Mouse (Mus musculus): Measurements from ENCODE around the gene Arhgef10l.
"Not testable (repeated sequence)": the region's sequence is repeated elsewhere in the genome, so short reads cannot be mapped to it uniquely, and the experiment has no call there.

The Arhgef10l gene

DNA sequence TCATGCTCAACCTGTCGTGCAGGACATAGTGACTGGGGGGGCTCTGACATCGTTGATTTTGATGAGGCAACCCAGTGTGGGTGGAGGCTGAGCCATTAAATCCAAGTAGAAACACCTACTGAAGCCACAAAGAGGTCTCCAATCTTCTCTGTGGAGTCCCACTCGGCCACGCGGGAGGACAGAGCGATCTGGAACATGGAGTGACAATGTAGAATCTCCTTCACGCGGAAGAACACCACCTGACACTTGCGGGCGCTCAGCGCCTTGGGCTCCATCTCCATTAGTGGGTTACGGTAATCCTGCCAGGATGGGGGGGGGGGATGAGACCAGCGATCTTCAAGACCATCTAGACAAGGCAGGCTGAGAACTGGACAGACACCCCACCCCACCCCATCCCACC lies 86.7 kb downstream of the Arhgef10l start:
- DNase-seq (ENCODE audit: low spot score in 2 of 2), result no peak

DNA sequence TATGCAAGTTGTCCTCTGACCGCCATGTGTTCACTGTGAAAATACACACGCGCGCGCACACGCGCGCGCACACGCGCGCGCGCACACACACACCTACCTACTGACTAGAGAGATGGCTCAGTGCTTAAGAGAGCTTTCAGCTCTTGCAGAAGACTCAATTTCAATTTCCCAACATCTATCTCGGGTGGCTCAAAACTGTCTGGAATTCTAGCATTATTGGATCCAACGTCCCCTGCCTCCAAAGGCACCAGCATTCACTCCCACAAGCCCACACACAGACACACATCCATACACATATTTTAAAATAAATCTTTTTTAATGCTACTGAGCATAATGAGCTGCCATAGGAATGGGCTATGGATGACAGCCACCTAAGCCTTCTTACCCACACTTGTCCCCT lies 89.2 kb downstream of the Arhgef10l start:
- DNase-seq (ENCODE audit: low spot score in 2 of 2), result no peak

DNA sequence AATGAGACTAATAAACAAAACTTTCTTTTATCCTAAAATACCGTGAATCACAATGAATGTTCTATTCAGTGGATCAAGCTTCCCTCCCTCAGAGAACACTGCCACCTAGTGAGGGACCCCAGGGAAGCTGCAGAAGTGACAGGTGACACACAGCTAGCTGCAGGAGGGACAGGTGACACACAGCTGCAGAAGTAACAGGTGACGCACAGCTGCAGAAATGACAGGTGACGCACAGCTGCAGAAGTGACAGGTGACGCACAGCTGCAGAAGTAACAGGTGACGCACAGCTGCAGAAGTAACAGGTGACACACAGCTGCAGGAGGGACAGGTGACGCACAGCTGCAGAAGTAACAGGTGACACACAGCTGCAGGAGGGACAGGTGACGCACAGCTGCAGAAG lies 90.9 kb downstream of the Arhgef10l start:
- not testable (repeated sequence) for DNase-seq (ENCODE audit: low spot score in 2 of 2)

DNA sequence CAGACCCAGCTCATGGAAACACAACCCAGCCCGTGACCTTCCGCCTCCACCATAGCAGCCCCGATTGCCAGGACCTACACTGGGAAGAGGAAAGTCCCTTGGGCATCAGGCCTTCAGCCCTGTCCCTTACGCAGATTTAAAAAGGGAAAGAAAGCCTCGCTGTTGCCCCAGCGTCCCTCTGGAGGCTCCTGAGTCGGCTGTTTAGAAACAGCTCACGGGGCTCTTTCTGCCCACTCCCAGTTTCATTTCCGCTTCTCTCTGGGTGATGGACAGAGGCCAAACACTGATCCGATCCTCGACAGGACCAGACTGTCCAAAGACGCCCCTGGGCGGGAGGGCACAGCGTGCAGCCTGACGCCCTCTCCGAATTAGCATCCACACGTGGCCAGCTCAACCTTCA lies 93.4 kb downstream of the Arhgef10l start:
- peak in 1 of 2 experiments; percentile 19 for DNase-seq (ENCODE audit: low spot score in 2 of 2)

DNA sequence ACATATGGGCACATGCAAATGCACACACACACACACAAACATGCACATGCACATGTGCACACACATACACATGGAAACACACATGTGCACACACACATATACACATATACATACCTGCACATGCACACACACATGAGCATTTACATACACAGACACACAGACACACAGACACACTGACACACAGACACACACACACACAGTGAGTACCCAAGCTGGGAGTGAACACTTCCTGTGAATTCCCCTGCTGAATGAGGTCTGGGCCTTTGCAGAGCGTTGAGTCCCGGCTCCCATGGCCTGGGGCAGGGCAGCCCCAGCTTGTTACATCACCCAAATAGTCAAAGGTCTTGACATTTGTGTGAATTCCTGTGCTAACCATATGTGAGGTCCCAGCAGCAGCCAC lies 96.4 kb downstream of the Arhgef10l start:
- DNase-seq (ENCODE audit: low spot score in 2 of 2), result no peak

DNA sequence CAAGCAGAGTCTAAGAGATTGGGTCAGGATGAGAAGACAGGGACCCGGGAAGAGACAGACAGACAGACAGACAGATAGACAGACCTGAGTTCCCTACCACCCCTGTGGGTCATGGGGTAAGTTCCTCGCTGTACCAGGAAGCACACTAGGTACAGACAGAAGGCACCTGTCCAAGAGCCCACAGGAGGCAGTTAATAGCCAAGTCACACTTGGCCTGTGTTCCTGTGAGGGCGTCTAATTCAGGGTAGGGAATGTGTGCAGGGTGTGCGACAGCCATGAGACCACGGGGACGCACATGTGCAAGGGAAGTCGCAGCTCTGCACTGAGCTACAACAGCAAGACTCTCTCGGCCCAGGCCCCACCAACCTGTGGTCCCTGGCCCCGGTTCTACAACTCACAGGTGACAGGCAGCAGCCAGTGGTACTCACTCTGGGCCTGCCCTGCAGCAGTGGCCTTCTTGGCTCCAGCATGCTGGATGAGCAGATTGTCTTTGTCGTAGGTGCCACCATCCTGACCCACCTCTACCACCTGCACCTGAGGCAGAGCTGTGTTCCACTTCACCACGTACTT lies 97.8 kb downstream of the Arhgef10l start:
- no peak for DNase-seq (ENCODE audit: low spot score in 2 of 2)

DNA sequence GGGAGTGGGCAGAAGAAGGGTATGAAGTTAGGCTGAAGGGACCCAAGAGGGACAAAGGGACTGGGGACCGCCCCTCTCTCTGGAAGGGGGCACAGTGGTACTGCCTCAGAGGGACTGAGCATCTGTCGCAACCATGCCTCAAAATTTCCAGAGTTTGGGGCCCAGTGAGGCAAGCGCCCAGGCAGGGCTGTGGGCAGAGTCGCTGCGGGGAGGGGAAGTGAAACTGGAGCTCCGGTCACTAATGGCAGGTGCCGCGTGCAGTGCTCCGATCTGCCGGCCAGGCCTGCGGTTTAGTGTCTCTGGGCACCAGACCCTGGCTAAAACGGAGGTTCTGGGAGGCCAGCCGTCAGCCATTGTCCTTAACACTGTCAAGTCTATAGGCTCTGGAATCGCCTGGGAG lies 99.0 kb downstream of the Arhgef10l start:
- peak in 1 of 2 experiments; percentile 22 for DNase-seq (ENCODE audit: low spot score in 2 of 2)

DNA sequence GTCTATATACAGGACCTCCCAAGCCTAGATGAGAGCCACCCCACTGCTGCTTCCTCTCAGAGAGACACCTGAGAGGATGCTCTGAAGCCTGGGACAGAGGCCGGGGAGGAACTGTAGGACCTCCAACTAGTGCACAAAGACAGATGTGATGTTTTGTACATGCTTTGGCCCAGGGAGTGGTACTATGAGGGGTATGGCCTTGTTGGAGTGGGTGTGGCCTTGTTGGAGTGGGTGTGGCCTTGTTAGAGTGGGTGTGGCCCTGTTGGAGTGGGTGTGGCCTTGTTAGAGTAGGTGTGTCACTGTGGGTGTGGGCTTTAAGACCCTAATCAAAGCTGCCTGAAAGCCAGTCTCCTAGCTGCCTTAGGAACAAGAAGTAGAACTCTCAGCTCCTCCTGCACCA lies 101.4 kb downstream of the Arhgef10l start:
- DNase-seq (ENCODE audit: low spot score in 2 of 2), result not testable (repeated sequence)

DNA sequence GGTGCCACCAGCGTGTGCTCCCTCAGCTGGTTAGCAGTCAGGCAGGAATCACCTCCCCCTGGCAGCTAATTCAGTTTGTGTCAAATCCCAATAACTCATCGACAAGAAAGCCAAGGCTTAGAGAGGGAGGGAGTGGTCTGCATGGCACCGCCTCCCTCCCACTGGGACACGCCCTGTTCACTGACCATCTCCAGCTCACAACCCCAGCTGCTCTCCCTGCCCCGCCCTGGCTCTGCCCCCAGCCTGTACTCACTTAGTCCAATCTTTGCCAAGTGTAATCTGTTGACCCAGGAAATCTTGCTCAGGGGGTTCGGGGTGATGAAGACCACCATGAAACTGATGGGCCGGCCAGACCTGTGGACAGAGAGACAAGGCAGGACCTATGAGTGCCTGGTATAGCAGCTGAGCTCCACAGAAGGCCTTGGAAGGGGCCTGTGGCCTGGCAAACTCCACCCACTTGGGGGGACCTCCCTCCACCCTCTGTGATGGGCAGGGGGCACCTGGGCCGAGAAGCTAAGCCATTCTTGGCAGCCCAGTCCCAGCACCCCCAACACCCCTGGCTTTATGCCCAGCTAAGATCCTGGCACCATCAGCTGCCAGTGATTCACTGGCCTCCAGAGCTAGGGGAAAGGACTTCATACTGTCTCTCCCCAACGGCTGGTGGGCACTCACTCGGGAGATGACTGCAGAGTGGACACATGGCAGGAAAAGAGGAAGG lies 103.2 kb downstream of the Arhgef10l start:
- peak; percentile 38 to 39 for DNase-seq (ENCODE audit: low spot score in 2 of 2)

DNA sequence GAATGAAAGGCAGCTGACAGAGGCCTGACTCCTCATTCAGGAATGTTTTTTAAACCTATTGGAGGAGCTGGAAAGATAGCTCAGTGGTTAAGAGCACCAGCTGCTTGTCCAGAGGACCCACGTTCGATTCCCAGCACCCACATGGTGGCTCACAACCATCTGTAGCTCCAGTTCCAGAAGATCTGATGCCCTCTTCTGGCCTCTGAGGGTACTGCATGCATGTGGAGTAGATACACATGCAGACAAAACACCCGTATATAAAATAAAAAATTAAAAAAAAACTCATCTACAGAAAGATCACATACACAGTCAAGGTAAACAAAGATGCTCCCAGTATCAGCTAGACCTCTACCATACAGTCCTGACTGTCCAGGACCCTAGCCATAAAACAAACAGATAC lies 104.1 kb downstream of the Arhgef10l start:
- no peak for DNase-seq (ENCODE audit: low spot score in 2 of 2)

DNA sequence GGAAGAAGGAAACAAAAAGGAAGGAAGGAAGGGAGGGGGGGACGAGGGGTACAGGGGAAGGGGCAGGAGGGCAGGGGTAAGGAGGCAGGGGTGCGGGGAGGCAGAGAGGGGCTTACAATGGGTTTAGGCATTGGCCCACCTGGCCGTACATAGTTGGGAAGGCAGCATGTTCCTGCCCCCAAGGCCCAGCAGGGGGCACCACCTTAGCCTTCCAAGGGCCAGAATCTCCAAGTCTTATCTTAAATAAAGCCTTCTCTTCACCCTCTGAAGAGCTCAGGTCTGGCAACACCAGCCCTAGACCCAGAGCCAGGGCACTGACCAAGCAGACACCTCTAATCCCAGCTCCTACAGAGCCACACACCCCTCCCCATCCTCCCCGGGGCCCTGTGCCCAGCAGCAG lies 106.0 kb downstream of the Arhgef10l start:
- no peak for DNase-seq (ENCODE audit: low spot score in 2 of 2)

DNA sequence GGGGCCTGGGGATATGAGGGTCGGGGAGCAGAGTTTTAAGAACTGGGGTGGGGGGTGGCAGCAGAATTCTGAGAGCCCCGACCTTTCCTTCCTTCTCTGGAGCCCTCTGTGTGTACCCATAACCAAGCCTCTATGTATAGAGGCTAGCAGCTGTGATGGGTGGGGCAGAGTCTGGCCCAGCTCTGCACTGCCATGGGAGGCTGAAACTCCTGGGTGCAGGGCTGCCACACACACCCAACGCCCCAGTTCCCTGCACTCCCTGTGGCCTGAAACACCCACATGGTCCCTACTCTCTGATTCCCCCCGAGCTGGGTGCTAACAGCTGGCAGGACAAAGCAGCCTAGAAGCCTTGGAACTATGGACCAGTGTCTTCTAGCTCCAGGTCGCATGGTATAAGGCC lies 107.6 kb downstream of the Arhgef10l start:
- no peak for DNase-seq (ENCODE audit: low spot score in 2 of 2)

DNA sequence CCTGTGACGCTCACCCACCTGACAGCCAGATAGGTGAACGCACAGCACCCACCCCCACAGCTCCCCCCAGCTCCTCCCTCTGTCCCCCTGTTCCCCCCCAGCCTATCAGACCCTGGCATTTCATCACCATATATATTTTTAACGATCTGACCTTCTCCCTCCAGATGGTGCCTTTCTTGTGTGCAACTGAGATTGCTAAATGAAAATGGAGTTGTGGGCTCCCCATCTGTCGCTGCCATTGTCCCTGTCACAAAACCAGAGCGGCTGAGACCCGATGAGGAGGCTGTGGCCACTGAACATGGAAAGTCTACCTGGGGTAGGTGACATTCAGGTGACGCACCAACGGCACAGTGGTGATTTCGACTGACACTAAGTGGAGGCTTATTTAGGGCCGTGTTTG lies 109.3 kb downstream of the Arhgef10l start:
- no peak for DNase-seq (ENCODE audit: low spot score in 2 of 2)

DNA sequence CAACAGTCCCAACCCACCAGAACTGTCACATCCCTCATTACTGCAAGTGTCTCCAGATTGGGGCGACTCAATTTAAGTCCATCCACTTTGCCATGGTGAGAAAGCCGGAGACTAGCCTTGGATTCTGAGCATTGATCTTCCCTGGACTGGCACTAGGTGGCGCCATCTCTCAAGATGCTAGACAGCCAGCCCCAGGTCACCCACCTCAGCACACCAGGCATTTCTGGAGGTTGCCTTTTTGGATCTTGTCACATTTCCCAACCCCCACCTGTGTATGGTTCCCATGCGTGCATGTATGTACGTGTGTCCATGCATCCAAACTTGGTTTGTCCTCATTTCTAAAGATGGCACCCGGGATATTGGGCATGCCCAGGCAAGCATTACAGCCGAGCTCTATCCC lies 110.5 kb downstream of the Arhgef10l start:
- DNase-seq (ENCODE audit: low spot score in 2 of 2), result peak in 1 of 2 experiments; percentile 47

DNA sequence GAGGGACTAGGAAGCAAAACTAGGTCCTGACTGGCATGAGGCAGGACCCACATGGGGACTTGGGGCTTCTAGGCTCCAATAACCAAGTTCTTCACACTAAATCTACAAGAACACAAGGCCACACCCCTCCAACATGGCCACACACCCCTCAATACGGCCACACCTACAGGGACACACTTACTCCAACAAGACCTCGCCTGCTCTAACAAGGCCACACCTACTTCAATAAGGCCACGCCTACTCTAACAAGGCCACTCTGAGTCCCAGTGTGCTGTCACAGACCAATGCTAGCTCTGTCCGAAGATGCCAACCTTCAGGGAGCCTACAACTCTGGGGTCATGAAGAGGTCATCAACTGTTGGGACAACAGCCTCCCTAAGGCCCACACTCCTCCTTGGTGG lies 111.3 kb downstream of the Arhgef10l start:
- no peak for DNase-seq (ENCODE audit: low spot score in 2 of 2)

DNA sequence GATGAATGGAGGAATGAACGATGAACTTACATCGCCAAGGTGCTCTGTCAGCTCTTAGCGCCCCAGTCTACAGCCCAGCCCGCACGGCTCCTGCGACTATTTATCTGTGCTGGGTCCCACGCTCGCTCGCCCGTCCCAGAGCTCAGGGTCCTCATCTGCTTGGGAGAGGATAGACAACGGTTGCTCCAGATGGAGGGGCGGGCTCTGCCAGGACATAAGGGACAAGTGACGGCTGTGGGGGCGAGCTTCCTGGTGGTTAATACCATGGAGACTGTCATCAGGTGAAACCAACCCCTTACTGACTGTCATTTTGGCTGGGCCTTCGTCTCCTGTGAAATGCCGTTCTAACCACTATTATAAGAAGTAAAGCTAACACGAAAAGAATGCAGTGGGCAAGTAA lies 114.0 kb downstream of the Arhgef10l start:
- no peak for DNase-seq (ENCODE audit: low spot score in 2 of 2)

DNA sequence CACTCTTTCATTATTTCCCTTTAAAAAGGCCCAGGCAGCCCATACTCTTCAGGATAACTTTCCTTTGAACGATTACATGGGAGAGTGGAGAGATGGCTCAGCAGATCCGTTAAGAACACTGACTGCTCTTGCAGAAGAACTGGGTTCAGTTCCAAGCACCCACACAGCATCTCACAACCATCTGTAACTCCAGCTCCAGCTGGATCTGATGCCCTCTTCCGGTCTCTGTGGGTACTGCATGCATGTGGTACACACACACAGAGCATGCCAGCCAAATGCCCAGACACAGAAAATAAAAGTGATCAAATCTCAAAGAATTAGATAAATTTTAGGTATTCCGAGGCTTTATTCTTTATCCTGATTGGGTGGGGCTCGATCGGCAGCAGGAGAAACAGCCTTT lies 115.1 kb downstream of the Arhgef10l start:
- no peak for DNase-seq (ENCODE audit: low spot score in 2 of 2)

DNA sequence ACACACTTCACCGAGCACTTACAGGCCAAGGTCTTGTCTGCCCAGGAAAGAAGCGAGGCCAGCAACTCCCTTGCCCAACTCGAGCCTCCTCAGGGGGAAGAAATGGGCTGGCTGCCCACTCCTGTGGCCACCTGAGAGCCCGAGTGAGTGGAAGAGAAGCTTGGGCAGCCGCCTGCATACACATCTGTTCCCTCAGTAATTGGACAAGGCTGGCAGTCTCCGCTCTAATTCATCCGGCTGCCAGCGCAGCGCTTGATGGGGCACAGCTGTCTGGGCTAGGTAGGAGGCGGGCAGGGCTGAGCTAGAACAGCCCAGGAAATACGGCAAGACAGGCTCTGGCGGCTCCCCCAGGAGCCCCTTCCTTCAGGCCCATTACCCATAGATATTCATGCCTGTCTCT lies 115.8 kb downstream of the Arhgef10l start:
- peak in 1 of 2 experiments; percentile 33 for DNase-seq (ENCODE audit: low spot score in 2 of 2)

DNA sequence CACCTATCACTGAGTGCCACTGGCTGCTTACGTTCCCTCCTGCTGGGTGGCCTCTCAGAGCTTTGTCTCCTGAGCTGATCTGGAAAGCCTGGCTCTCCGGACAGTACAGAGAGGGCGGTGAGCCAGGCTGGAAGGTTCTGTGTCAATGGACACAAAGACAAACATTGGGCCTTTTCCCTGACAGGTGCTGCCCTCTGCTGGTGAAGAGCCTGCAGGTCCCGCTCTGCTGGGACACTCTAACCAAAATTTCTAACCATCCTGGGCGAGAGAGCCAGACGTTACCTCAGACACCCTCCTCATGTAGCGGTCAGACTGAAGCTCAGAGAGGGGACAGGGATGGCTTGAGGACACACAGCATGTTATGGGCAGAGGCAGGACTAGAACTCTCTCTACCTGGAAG lies 118.3 kb downstream of the Arhgef10l start:
- peak; percentile 61 to 62 for DNase-seq (ENCODE audit: low spot score in 2 of 2)

DNA sequence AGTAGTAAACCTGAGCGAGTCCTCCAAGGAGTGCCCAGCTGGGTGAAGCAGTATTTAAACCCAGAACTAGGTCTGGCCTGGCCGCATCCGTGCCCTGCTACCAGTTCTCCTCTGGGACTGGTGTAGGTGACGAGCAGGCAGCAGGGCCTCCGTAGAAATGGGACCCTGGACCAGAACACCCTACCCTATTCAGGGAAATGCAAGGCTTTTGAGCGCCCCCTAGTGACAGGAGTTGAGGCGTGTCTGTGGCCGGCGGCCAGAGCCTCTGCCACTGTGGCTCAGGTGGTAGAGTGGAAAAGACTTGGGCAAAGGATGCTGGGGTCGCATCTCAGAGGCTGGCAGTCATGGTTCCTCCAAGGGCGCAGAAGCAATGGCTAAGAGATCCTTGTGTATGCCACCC lies 126.7 kb downstream of the Arhgef10l start:
- DNase-seq (ENCODE audit: low spot score in 2 of 2), result peak; percentile 37

DNA sequence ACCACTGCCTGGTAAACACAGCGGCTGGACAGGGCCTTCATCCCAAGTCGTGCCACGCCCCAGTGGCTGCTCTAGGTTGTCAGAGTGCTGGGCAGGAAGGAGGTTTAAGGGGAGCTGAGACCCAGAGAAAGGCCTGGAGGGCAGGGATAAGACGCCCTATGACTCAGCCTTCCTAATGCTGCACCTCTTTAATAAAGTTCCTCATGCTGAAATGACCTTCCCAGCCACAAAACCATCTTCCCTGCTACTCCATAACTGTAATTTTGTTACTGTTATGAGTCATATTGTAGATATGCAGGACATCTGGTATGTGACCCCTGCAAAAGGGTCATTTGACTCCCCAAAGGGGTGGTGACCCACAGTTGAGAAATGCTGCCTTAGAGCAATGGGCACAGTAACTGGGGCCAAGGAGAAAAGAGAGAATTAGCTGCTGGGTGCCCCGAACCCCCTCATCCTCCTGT lies 128.2 kb downstream of the Arhgef10l start:
- no peak for DNase-seq (ENCODE audit: low spot score in 2 of 2)

DNA sequence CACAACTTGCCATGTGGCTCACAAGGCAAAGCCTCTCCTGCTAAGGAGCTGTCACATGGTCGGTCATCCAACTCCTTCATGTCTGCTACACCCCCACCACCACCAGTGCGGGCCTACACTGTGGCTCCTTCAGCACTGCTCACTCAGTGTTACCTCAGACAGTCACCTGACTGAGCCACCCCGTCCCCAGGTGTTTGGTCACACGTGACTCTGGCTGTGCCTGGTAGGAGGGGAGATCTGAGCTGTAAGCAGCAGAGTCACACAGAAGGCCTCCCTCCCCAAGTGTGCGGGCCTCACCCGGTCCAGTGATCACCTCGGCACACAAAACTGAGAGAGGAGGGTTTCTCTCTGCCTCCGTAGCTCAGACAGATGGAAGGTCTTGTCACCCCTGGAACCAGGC lies 130.5 kb downstream of the Arhgef10l start:
- no peak for DNase-seq (ENCODE audit: low spot score in 2 of 2)

DNA sequence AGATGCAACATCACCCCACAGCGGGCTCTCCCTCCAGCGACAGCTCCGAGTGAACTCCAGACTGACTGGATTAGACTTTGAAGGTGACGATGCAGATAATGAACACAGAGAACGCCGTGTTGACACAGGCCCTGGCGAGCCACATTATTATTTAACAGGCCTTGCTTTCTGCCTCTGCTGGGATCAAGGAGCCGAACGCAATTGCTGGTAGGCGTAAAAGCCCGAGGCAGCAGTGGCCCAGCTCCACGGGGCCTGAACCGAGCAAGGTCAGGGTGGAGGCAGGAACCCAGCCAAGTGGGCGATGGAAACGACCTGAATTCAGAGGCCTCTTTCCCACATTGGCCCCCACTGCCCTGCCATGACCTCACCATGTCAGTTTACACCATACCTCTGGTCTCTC lies 133.5 kb downstream of the Arhgef10l start:
- no peak for DNase-seq (ENCODE audit: low spot score in 2 of 2)

DNA sequence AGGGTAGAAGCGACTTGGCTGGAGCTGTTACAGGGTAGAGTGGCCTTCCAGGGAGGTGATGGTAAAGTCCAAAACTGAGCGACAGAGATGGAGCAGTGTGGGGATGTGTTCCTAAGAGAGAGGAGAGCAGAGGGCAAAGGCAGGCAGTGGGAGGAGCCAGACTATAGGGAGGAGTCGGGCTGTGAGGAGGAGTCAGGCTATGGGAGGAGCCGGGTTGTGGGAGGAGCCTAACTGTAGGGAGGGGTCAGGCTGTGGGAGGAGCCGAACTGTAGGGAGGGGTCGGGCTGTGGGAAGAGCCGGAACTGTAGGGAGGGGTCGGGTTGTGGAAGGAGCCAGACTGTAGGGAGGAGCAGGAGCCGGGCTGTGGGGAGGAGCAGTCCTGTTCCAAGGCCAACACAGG lies 134.8 kb downstream of the Arhgef10l start:
- DNase-seq (ENCODE audit: low spot score in 2 of 2), result peak; percentile 20

Data from urinary bladder, postnatal 36 days (tissue).